Mouse (Mus musculus): ENCODE results near the gene Smco1. TPM values are rescaled to one million over a fixed set of nuclear protein-coding genes. Genes with fewer than 3 reads are reported as not detected.
"Not testable (repeated sequence)": the region's sequence is repeated elsewhere in the genome, so short reads cannot be mapped to it uniquely, and the experiment has no call there.

The Smco1 gene
- polyA plus RNA-seq (2014; fragmentation: Nextera tagmentation; extraction: Ambion mirVana) = not detected in 2 replicates

- Histone ChIP-seq H3K27ac (ENCODE audit: low read depth, low read length) (no peak within 1 kb of the TSS), H3K4me1 (ENCODE audit: control insufficient read depth, insufficient read depth, low read length) (no peaks in the 10 kb centered on the region), H3K27me3 (ENCODE audit: control insufficient read depth, insufficient read depth, low read length) (no peaks in the 10 kb centered on the region), H3K4me3 (ENCODE audit: low read depth, low read length) (no peak within 1 kb of the TSS), H3K4me2 (no peak within 1 kb of the TSS), H3K36me3 (ENCODE audit: control insufficient read depth, insufficient read depth, low read length) (no peaks in the 10 kb centered on the region), H3K9me3 (replicated peaks; ENCODE audit: control insufficient read depth, low read length) (no peaks in the 10 kb centered on the region), H3K9ac (ENCODE audit: low read depth, low read length) (no peak within 1 kb of the TSS)
- ATAC-seq (replicated peaks; ENCODE audit: insufficient number of reproducible peaks, low FRiP score, low TSS enrichment) = no peak
- WGBS (ENCODE audit: insufficient replicate concordance) = 73% methylated on average over 11 of the region's 11 CpGs
Measured at GRCm38 (mm10) chr16:32271291-32271690, at the start of gene Smco1. Gene Smco1, plus strand, starts transcription at chr16:32271468.

GRCm38 (mm10) chr16:32221803-32222202 lies 49.5 kb upstream of the Smco1 start:
- Histone ChIP-seq H3K4me2 (no peak overlapping the region), H3K27me3 (ENCODE audit: control insufficient read depth, insufficient read depth, low read length) (no peaks in the 10 kb centered on the region), H3K9me3 (replicated peaks; ENCODE audit: control insufficient read depth, low read length) (no peaks in the 10 kb centered on the region), H3K4me1 (ENCODE audit: control insufficient read depth, insufficient read depth, low read length) (no peaks in the 10 kb centered on the region), H3K9ac (ENCODE audit: low read depth, low read length) (no peak overlapping the region), H3K36me3 (ENCODE audit: control insufficient read depth, insufficient read depth, low read length) (no peaks in the 10 kb centered on the region), H3K27ac (ENCODE audit: low read depth, low read length) (no peak overlapping the region), H3K4me3 (ENCODE audit: low read depth, low read length) (no peak overlapping the region)
- no peak for ATAC-seq (replicated peaks; ENCODE audit: insufficient number of reproducible peaks, low FRiP score, low TSS enrichment)
- 76% methylated on average over 4 of the region's 4 CpGs for whole genome bisulfite sequencing (ENCODE audit: insufficient replicate concordance)

DNA sequence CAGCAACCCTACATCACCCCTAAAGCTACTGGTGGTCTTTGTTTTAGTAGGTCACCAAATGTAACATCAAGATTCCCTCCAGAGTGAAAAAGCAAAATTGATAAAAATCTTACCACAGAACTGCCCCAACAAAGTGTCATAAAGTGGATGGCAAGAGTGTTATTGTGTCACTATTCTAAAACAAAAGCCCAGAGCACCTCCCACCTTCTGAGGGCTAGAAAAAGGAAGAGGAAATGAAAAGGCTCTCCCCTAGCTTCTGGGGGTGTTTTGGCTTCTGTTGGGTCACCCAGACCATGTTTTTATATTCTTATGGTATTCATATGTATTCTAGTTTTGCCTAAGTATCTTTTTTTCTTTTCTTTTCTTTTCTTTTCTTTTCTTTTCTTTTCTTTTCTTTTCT lies 48.9 kb upstream of the Smco1 start:
- H3K4me3 ChIP-seq (ENCODE audit: low read depth, low read length) = no peak overlapping the region
- no peaks in the 10 kb centered on the region for H3K9me3 ChIP-seq (replicated peaks; ENCODE audit: control insufficient read depth, low read length)
- no peak for ATAC-seq (replicated peaks; ENCODE audit: insufficient number of reproducible peaks, low FRiP score, low TSS enrichment)
- no peaks in the 10 kb centered on the region for H3K36me3 ChIP-seq (ENCODE audit: control insufficient read depth, insufficient read depth, low read length)
- H3K4me2 ChIP-seq = no peak overlapping the region
- H3K27me3 ChIP-seq (ENCODE audit: control insufficient read depth, insufficient read depth, low read length) = no peaks in the 10 kb centered on the region
- no peak overlapping the region for H3K9ac ChIP-seq (ENCODE audit: low read depth, low read length)
- no peak overlapping the region for H3K27ac ChIP-seq (ENCODE audit: low read depth, low read length)
- H3K4me1 ChIP-seq (ENCODE audit: control insufficient read depth, insufficient read depth, low read length) = no peaks in the 10 kb centered on the region

- WGBS (ENCODE audit: insufficient replicate concordance) = 69% methylated on average over 3 of the region's 3 CpGs
- not testable (repeated sequence) for H3K9ac ChIP-seq (ENCODE audit: low read depth, low read length); ATAC-seq (replicated peaks; ENCODE audit: insufficient number of reproducible peaks, low FRiP score, low TSS enrichment)
Measured at GRCm38 (mm10) chr16:32232050-32232449, 39.2 kb upstream of the Smco1 start.

GRCm38 (mm10) chr16:32237930-32238680 lies 33.2 kb upstream of the Smco1 start:
- ATAC-seq (replicated peaks; ENCODE audit: insufficient number of reproducible peaks, low FRiP score, low TSS enrichment) = no peak; the same call in 1 of the 2 replicates
- Histone ChIP-seq H3K9ac (ENCODE audit: low read depth, low read length) (no peak overlapping the region), H3K27ac (ENCODE audit: low read depth, low read length) (peak overlapping the region; percentile 81), H3K4me1 (ENCODE audit: control insufficient read depth, insufficient read depth, low read length) (peaks cover 5% of the 10 kb centered on the region; the same call in 1 of the 2 replicates), H3K27me3 (ENCODE audit: control insufficient read depth, insufficient read depth, low read length) (no peaks in the 10 kb centered on the region), H3K9me3 (replicated peaks; ENCODE audit: control insufficient read depth, low read length) (no peaks in the 10 kb centered on the region), H3K36me3 (ENCODE audit: control insufficient read depth, insufficient read depth, low read length) (peaks cover under 1% of the 10 kb centered on the region), H3K4me2 (peak overlapping the region; percentile 4; the same call in 1 of the 2 replicates), H3K4me3 (ENCODE audit: low read depth, low read length) (no peak overlapping the region)
- WGBS (ENCODE audit: insufficient replicate concordance) = 61% methylated on average over 19 of the region's 19 CpGs

More at GRCm38 (mm10) chr16:32232050-32232449, 39.2 kb upstream of the Smco1 start:
- not testable (repeated sequence) for H3K27me3 ChIP-seq (ENCODE audit: control insufficient read depth, insufficient read depth, low read length); H3K4me1 ChIP-seq (ENCODE audit: control insufficient read depth, insufficient read depth, low read length); H3K4me3 ChIP-seq (ENCODE audit: low read depth, low read length); H3K9me3 ChIP-seq (replicated peaks; ENCODE audit: control insufficient read depth, low read length); H3K27ac ChIP-seq (ENCODE audit: low read depth, low read length); H3K36me3 ChIP-seq (ENCODE audit: control insufficient read depth, insufficient read depth, low read length); H3K4me2 ChIP-seq

GRCm38 (mm10) chr16:32239428-32240312 lies 31.6 kb upstream of the Smco1 start:
- 72% methylated on average over 2 of the region's 2 CpGs for WGBS (ENCODE audit: insufficient replicate concordance)
- no peak overlapping the region for H3K4me2 ChIP-seq
- H3K4me1 ChIP-seq (ENCODE audit: control insufficient read depth, insufficient read depth, low read length) = peaks cover 9% of the 10 kb centered on the region; the same call in 1 of the 2 replicates
- H3K27ac ChIP-seq (ENCODE audit: low read depth, low read length) = peak overlapping the region; percentile 18
- no peaks in the 10 kb centered on the region for H3K27me3 ChIP-seq (ENCODE audit: control insufficient read depth, insufficient read depth, low read length)
- peaks cover 2% of the 10 kb centered on the region; the same call in 1 of the 2 replicates for H3K36me3 ChIP-seq (ENCODE audit: control insufficient read depth, insufficient read depth, low read length)
- H3K4me3 ChIP-seq (ENCODE audit: low read depth, low read length) = no peak overlapping the region
- no peak for ATAC-seq (replicated peaks; ENCODE audit: insufficient number of reproducible peaks, low FRiP score, low TSS enrichment)
- no peaks in the 10 kb centered on the region for H3K9me3 ChIP-seq (replicated peaks; ENCODE audit: control insufficient read depth, low read length)
- no peak overlapping the region for H3K9ac ChIP-seq (ENCODE audit: low read depth, low read length)

- Histone ChIP-seq H3K36me3 (ENCODE audit: control insufficient read depth, insufficient read depth, low read length) (peaks cover 2% of the 10 kb centered on the region; the same call in 1 of the 2 replicates), H3K4me2 (no peak overlapping the region), H3K27ac (ENCODE audit: low read depth, low read length) (no peak overlapping the region), H3K27me3 (ENCODE audit: control insufficient read depth, insufficient read depth, low read length) (no peaks in the 10 kb centered on the region), H3K9me3 (replicated peaks; ENCODE audit: control insufficient read depth, low read length) (no peaks in the 10 kb centered on the region), H3K4me3 (ENCODE audit: low read depth, low read length) (no peak overlapping the region), H3K4me1 (ENCODE audit: control insufficient read depth, insufficient read depth, low read length) (peaks cover 20% of the 10 kb centered on the region), H3K9ac (ENCODE audit: low read depth, low read length) (no peak overlapping the region)
- 73% methylated on average over 3 of the region's 3 CpGs for WGBS (ENCODE audit: insufficient replicate concordance)
- no peak for ATAC-seq (replicated peaks; ENCODE audit: insufficient number of reproducible peaks, low FRiP score, low TSS enrichment)
Measured at GRCm38 (mm10) chr16:32243901-32244300, 27.4 kb upstream of the Smco1 start.

DNA sequence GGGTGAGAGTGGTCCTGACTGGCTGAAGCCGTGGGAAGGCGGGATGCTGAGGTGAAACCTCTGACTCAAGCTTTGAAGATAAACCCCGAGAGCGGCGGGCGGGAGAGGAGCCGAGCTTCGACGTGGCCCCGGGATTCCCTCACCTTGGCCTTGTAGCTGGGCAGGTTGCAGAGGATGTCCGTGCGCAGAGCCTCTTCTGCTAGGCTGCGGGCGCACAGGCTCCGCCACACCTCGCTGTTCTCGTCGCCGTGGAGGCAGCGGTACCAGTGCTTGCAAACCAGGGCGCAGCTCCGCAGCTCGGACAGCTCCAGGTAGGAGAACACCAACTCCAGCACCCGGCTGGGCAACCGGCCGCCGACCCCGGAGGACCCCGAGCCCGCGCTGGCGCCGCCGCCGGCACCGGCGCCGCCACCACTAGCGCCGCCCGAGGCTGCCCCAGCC lies 24.9 kb upstream of the Smco1 start:
- H3K9ac ChIP-seq (ENCODE audit: low read depth, low read length) = peak overlapping the region; percentile 87

More for the DNA sequence above, 24.9 kb upstream of the Smco1 start:
- H3K4me3 ChIP-seq (ENCODE audit: low read depth, low read length) = peak overlapping the region; percentile 76
- H3K27me3 ChIP-seq (ENCODE audit: control insufficient read depth, insufficient read depth, low read length) = no peaks in the 10 kb centered on the region
- ATAC-seq (replicated peaks; ENCODE audit: insufficient number of reproducible peaks, low FRiP score, low TSS enrichment) = peak; percentile 20
- peaks cover 2% of the 10 kb centered on the region; the same call in 1 of the 2 replicates for H3K36me3 ChIP-seq (ENCODE audit: control insufficient read depth, insufficient read depth, low read length)
- peak overlapping the region; percentile 60 for H3K4me2 ChIP-seq
- under 1% methylated on average over 24 of the region's 41 CpGs for WGBS (ENCODE audit: insufficient replicate concordance)
- H3K27ac ChIP-seq (ENCODE audit: low read depth, low read length) = peak overlapping the region; percentile 95
- no peaks in the 10 kb centered on the region for H3K9me3 ChIP-seq (replicated peaks; ENCODE audit: control insufficient read depth, low read length)
- H3K4me1 ChIP-seq (ENCODE audit: control insufficient read depth, insufficient read depth, low read length) = peaks cover 20% of the 10 kb centered on the region

All from heart, embryonic 11.5 days (tissue).